Mouse (Mus musculus): ENCODE results near the gene Pnliprp1. TPM values are rescaled to one million over a fixed set of nuclear protein-coding genes. Genes with fewer than 3 reads are reported as not detected.

Pnliprp1 gene
- total and polyA plus RNA-seq, 3 experiments, result not detected

DNA sequence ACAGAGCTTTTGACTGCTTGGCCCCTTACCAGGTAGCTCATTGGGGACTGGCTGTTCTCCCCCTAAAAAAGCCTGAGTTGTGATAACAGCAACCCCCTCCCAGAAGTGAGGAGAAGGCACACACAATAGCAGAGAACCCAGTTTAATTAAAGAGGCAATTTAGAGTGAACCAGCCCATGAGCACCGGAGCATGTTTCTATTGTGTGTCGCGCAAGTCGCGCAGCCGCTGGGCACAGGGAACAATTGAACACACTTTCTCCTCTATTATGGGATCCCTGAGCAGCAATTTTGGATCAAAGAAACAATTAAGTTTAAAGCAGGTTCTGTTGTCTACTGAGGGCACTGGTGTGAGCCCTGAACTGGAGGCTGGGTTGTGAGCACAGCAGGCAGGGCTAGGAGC is 38.6 kb downstream of the Pnliprp1 start:
- Histone ChIP-seq H3K4me3 (ENCODE audit: control insufficient read depth in 1 of 2, insufficient read depth in 1 of 2, low read depth in 2 of 2, low read length in 2 of 2) (no peak overlapping the region), H3K4me1 (ENCODE audit: control insufficient read depth in 1 of 2, insufficient read depth in 2 of 2, low read length in 2 of 2) (no peaks in the 10 kb centered on the region), H3K9me3 (replicated peaks; ENCODE audit: insufficient read depth, low read length) (no peaks in the 10 kb centered on the region), H3K79me2 (ENCODE audit: control insufficient read depth, insufficient read depth, low read length, poor library complexity) (no peaks in the 10 kb centered on the region), H3K27me3 (ENCODE audit: control insufficient read depth in 1 of 2, insufficient read depth in 2 of 2, low read length in 2 of 2) (no peaks in the 10 kb centered on the region), H3K9ac (ENCODE audit: control insufficient read depth, low read depth, low read length, poor library complexity, severe bottlenecking) (no peak overlapping the region), H3K36me3 (ENCODE audit: control insufficient read depth in 1 of 2, insufficient read depth in 2 of 2, low read length in 2 of 2) (no peaks in the 10 kb centered on the region), H3K27ac (ENCODE audit: control insufficient read depth, low read depth, low read length) (no peak overlapping the region)
- TF ChIP-seq CHD2 (IDR thresholded peaks at IDR 0.05; ENCODE audit: low read length) (no peak), ELF1 (IDR thresholded peaks at IDR 0.05; ENCODE audit: low read depth, low read length) (no peak), MAX (IDR thresholded peaks at IDR 0.05; ENCODE audit: low read length) (no peak), ETS1 (IDR thresholded peaks at IDR 0.05; ENCODE audit: low read depth, low read length) (no peak), TBP (IDR thresholded peaks at IDR 0.05; ENCODE audit: low read depth, low read length) (no peak)
- DNase-seq (ENCODE audit: low read depth, low spot score), result no peak

DNA sequence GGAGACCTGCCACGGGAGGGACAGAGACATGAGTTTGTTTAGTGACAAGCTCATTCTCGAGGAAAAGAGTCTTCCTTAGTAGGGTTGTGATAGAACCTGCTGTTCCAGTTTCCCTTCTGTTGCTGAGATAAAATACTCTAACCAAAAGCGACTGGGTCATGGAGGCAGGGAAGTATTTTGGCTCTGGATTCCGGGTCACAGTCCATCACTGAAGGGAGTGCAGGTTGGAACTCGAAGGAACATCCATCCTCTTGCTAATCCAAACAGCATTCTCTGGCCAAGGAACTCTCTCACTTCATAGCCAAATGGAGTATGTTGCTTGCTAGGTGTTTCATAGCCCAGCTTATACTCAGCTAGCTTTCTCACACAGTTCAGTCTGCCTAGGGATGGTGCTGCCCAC is 47.8 kb downstream of the Pnliprp1 start:
- no peaks in the 10 kb centered on the region for H3K27me3 ChIP-seq (ENCODE audit: control insufficient read depth in 1 of 2, insufficient read depth in 2 of 2, low read length in 2 of 2)

DNA sequence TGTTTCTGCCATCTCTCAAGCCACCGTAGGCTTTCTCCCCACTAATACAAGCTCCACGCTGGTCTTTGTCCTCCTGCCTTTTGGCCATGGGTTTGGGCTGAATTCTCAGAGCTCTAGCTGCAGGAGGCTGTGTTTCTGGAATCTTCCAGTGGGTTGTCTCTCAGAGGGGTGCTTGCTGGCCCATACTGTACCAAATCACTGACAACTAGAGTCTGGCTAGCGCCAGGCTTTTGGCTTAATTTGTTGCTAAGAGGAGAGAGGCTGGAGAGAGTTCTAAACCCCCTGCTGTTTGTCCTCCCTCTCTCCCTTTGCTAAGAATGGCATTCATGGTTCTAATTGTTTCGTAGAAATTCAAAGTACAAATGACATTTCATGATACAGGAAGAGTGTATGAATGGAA is 52.9 kb downstream of the Pnliprp1 start:
- no peaks in the 10 kb centered on the region for H3K79me2 ChIP-seq (ENCODE audit: control insufficient read depth, insufficient read depth, low read length, poor library complexity)
- no peak overlapping the region for H3K4me3 ChIP-seq (ENCODE audit: control insufficient read depth in 1 of 2, insufficient read depth in 1 of 2, low read depth in 2 of 2, low read length in 2 of 2)
- no peak overlapping the region for H3K27ac ChIP-seq (ENCODE audit: control insufficient read depth, low read depth, low read length)
- H3K36me3 ChIP-seq (ENCODE audit: control insufficient read depth in 1 of 2, insufficient read depth in 2 of 2, low read length in 2 of 2), result no peaks in the 10 kb centered on the region
- DNase-seq (ENCODE audit: low read depth, low spot score), result no peak
- no peaks in the 10 kb centered on the region for H3K4me1 ChIP-seq (ENCODE audit: control insufficient read depth in 1 of 2, insufficient read depth in 2 of 2, low read length in 2 of 2)
- H3K27me3 ChIP-seq (ENCODE audit: control insufficient read depth in 1 of 2, insufficient read depth in 2 of 2, low read length in 2 of 2), result no peaks in the 10 kb centered on the region
- no peak for TF ChIP-seq ZKSCAN1 (IDR thresholded peaks at IDR 0.05; ENCODE audit: low read depth, low read length)
- H3K9ac ChIP-seq (ENCODE audit: control insufficient read depth, low read depth, low read length, poor library complexity, severe bottlenecking), result no peak overlapping the region
- H3K9me3 ChIP-seq (replicated peaks; ENCODE audit: insufficient read depth, low read length), result no peaks in the 10 kb centered on the region

More for the DNA sequence above, 47.8 kb downstream of the Pnliprp1 start:
- Histone ChIP-seq H3K9me3 (replicated peaks; ENCODE audit: insufficient read depth, low read length) (no peaks in the 10 kb centered on the region), H3K27ac (ENCODE audit: control insufficient read depth, low read depth, low read length) (no peak overlapping the region), H3K4me3 (ENCODE audit: control insufficient read depth in 1 of 2, insufficient read depth in 1 of 2, low read depth in 2 of 2, low read length in 2 of 2) (no peak overlapping the region), H3K36me3 (ENCODE audit: control insufficient read depth in 1 of 2, insufficient read depth in 2 of 2, low read length in 2 of 2) (no peaks in the 10 kb centered on the region), H3K4me1 (ENCODE audit: control insufficient read depth in 1 of 2, insufficient read depth in 2 of 2, low read length in 2 of 2) (no peaks in the 10 kb centered on the region), H3K79me2 (ENCODE audit: control insufficient read depth, insufficient read depth, low read length, poor library complexity) (no peaks in the 10 kb centered on the region), H3K9ac (ENCODE audit: control insufficient read depth, low read depth, low read length, poor library complexity, severe bottlenecking) (no peak overlapping the region)
- no peak for DNase-seq (ENCODE audit: low read depth, low spot score)
- no peak for TF ChIP-seq UBTF (IDR thresholded peaks at IDR 0.05; ENCODE audit: borderline replicate concordance, insufficient read depth, low read depth, low read length)
- TF ChIP-seq ZNF384 (IDR thresholded peaks at IDR 0.05; ENCODE audit: low read depth, low read length), result no peak
- no peak for TF ChIP-seq SMC3 (IDR thresholded peaks at IDR 0.05; ENCODE audit: low read depth, low read length)
- TF ChIP-seq ETS1 (IDR thresholded peaks at IDR 0.05; ENCODE audit: low read depth, low read length), result no peak
- no peak for TF ChIP-seq EP300 (IDR thresholded peaks at IDR 0.05; ENCODE audit: low read depth in 1 of 2, low read length in 2 of 2)
- no peak for TF ChIP-seq E2F4 (IDR thresholded peaks at IDR 0.05; ENCODE audit: borderline replicate concordance, low read depth, low read length)
- no peak for TF ChIP-seq BHLHE40 (IDR thresholded peaks at IDR 0.05; ENCODE audit: borderline replicate concordance, low read depth, low read length)
- no peak for TF ChIP-seq NRF1 (IDR thresholded peaks at IDR 0.05; ENCODE audit: insufficient read depth, low read depth, low read length, poor library complexity, severe bottlenecking)
- TF ChIP-seq MAX (IDR thresholded peaks at IDR 0.05; ENCODE audit: low read length), result no peak
- TF ChIP-seq JUND (IDR thresholded peaks at IDR 0.05; ENCODE audit: low read depth, low read length), result no peak
- TF ChIP-seq ELF1 (IDR thresholded peaks at IDR 0.05; ENCODE audit: low read depth, low read length), result no peak
- TF ChIP-seq GABPA (IDR thresholded peaks at IDR 0.05; ENCODE audit: low read depth, low read length), result no peak
- no peak for TF ChIP-seq SIN3A (IDR thresholded peaks at IDR 0.05; ENCODE audit: low read length)
- TF ChIP-seq POLR2AphosphoS5 (IDR thresholded peaks at IDR 0.05; ENCODE audit: borderline replicate concordance, low read depth, low read length), result no peak
- TF ChIP-seq USF2 (IDR thresholded peaks at IDR 0.05; ENCODE audit: borderline replicate concordance in 1 of 2, insufficient read depth in 1 of 2, low read depth in 1 of 2, low read length in 2 of 2), result no peak
- TF ChIP-seq MYC (IDR thresholded peaks at IDR 0.05; ENCODE audit: low read depth, low read length), result no peak
- TF ChIP-seq MXI1 (IDR thresholded peaks at IDR 0.05; ENCODE audit: low read depth, low read length), result no peak
- no peak for TF ChIP-seq GATA1 (IDR thresholded peaks at IDR 0.05; ENCODE audit: low read depth, low read length)
